Mouse (Mus musculus) layer of hippocampus, adult 11-12 months (tissue): Measurements from ENCODE around the gene Camk1g.

ENCODE experiments used
- DNase-seq: peaks from one replicate; pipeline ENCODE4 v3.0.0; 2022; ENCODE audit warnings: low spot score

Gene Camk1g

GRCm38 (mm10) chr1:193332671-193333070, 37.4 kb downstream of the Camk1g start:
- no peak for DNase-seq

DNA sequence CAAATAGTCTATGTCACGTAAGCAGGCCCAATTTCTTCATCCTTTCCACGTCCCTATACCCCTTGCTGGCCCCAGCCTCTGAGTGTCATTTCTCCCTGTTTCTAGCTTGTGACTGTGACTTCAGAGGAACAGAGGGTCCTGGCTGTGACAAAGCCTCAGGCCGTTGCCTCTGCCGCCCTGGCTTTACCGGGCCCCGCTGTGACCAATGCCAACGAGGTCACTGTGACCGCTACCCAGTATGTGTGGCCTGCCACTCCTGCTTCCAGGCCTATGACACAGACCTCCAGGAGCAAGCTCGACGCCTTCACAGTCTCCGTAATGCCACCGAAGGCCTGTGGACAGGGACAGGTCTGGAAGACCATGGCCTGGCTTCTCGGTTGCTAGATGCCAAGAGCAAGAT, 38.1 kb downstream of the Camk1g start:
- DNase-seq = no peak

DNA sequence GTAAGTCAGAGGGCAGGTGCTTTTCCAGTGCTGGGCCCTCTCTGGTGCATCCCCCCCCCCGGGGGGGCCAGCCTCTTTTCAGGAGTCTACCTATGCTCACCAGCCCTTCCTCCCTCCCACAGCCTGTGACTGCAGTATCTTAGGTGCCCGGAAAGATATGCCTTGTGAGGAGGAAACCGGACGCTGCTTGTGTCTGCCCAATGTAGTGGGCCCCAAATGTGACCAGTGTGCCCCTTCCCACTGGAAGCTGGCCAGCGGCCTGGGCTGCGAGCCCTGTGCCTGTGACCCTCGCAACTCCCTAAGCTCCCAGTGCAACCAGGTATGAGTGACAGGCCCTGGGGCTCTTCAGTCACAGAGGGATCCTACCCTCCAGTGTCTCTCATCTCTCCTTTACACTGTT, 39.5 kb downstream of the Camk1g start:
- DNase-seq = no peak

DNA sequence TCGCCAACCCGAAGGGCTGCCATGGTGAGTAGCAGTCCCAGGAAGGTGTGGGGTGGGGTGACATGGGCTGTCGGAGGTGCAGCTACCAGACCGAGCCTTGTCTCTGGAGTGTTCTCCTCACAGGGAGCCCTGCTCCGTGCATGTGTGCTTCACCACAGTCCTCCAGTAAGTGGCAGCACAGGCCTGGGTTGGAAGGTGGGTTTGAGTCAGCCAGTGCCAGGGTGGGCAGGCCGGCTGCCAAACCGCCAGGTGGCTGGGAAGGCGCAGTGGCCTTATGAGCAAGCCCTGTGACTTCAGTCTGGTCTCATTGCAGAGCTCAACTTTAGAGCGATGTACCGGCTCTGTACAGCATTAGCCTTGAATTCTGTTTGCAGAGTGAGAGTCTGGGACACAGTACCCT, 39.9 kb downstream of the Camk1g start:
- peak; percentile 89 for DNase-seq

GRCm38 (mm10) chr1:193329557-193329956, 40.5 kb downstream of the Camk1g start:
- no peak for DNase-seq

GRCm38 (mm10) chr1:193327686-193328085, 42.4 kb downstream of the Camk1g start:
- no peak for DNase-seq

DNA sequence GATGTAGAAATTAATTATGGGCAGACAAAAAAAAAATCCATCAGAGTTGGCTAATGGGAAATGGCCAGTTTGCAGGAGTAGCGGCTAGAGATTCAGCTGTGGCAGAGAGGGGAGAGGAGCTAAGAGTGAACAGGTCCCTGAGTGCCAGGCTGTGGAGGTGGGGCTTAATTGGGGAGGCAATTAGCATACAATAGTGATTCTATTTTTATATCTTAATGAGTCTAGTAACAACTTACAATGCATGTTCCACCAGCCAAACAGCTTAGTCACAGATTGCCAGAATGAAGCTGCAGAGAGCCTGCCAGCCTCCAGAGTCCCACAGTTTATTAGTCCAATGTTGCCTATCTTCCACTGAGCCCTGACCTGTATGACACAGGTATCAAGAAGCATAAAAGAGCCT, 42.9 kb downstream of the Camk1g start:
- peak; percentile 41 for DNase-seq

GRCm38 (mm10) chr1:193326456-193327145, 43.5 kb downstream of the Camk1g start:
- DNase-seq = no peak

DNA sequence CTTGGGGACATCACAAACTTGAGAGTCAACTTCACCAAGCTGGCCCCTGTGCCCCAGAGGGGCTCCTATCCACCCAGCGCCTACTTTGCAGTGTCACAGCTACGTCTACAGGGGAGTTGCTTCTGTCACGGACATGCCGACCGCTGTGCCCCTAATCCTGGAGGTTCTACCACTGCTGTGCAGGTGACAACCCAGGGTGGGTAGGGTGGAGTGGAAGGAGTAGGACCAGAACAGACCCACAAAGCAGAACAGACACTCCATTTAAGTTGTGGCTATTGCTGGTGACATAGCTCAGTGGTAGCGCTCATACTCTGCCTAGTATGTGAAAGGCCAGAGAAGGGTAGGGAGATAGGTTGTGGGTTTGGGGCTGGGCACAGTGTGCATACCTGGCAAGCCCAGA, 44.2 kb downstream of the Camk1g start:
- DNase-seq = no peak

- peak; percentile 53 for DNase-seq
Measured at GRCm38 (mm10) chr1:193324224-193324623, 45.9 kb downstream of the Camk1g start.

GRCm38 (mm10) chr1:193323686-193324085, 46.4 kb downstream of the Camk1g start:
- no peak for DNase-seq

GRCm38 (mm10) chr1:193320398-193320797, 49.7 kb downstream of the Camk1g start:
- no peak for DNase-seq

GRCm38 (mm10) chr1:193319721-193320120, 50.4 kb downstream of the Camk1g start:
- DNase-seq = no peak

GRCm38 (mm10) chr1:193317159-193317559, 52.9 kb downstream of the Camk1g start:
- DNase-seq = peak; percentile 54

- no peak for DNase-seq
Measured at GRCm38 (mm10) chr1:193316358-193316750, 53.7 kb downstream of the Camk1g start.

- peak; percentile 52 for DNase-seq
Measured at GRCm38 (mm10) chr1:193315705-193316357, 54.3 kb downstream of the Camk1g start.

GRCm38 (mm10) chr1:193311596-193311995, 58.5 kb downstream of the Camk1g start:
- no peak for DNase-seq

DNA sequence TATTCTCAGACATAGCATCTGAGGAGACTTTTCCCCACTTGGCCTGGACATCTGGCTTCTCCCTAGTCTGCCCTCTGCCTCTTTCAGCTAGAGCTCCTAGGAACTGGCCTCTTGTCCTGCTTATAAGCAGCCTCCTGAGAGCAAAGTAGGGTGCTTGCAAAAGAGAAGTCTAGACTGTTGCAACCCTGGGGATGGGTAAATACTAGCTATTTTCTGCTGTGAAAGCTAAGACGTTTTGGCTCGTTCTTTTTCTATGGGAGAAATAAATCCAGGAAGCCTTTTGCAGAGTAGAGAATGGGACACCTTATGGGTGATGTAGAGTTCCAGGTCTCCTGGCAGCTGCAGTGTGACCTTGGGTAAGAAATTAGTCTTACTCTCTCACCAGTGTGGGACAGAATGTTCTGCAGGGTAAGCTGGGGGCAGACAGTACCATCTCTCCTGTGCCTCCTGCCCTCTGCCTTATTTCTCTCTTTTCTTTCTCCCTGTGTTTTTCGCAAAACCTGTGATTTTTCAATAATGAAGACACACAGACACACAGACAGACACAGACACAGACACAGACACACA, 59.5 kb downstream of the Camk1g start:
- DNase-seq = no peak

DNA sequence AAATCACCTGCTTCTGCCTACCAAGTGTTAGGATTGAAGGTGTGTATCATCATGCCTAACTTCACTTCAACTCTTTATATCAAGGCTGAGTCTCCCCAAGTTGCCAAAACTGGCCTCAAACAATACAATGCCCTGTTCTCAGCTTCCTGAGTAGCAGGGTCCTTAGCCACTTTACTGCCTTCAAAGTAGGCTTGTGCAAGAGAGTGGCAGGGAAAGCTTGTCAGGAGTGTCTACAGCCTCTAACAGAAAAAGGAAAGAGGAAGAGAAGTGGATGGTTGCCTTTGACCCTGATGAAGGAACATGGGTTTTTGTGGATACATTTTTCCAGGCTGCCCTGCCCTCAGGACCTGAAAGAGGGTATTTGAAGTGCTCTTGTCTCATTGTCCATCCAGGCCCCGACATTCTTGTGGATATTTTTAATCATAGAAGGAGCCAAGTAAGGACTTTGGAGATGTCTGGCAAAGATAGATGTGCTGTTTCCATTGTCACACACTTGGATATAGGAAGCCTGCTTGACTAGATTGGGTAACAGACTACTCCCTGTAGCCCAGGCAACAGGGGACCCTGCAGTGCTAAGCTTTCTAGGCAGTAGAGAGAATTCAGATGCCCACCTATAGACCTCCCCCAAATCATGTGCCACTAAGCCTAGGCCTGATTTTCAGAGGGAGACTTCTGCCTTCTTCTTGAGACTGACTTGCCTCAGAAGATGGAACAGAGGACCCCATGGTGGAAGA, 60.1 kb downstream of the Camk1g start:
- no peak for DNase-seq

GRCm38 (mm10) chr1:193306832-193307231, 63.3 kb downstream of the Camk1g start:
- DNase-seq = no peak

DNA sequence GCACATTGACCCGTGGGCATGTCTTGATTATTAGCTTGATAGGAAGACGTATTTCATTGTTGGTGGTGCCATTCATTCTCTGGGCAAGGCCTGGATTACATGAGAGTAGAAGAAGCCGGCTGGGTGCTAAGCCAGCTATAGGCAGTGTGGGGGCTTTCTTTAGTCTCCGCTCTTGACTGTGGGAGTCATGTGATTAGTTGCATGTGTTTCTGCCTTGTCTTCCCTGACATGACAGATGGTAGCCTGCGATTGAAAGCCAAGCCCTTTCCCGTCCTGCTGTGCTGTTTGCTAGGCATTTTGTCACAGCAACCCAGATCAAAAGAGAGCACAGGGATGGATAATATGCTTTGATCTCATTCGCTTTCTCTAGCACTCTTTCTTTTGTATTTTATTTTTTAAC, 64.7 kb downstream of the Camk1g start:
- DNase-seq = peak; percentile 41

DNA sequence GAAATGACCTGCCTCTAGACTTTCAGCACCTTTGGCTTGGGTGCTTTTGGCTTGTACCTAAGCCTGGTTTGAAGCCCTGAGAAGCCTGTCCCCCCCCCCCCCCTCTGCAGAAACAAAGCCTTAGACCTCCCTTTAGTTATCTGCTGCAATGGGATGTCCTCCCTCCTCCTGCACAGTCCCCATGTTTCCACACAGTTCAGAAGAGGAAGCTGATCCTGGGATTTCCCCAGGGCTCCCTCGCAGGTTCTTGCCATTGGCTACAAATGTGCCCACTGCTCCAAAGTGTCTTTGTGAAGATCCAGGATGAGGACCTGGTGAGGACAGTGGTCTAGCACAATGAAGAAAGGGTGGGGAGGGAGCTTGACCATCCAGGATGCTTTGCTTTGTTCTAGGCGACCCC, 67.0 kb downstream of the Camk1g start:
- no peak for DNase-seq

- DNase-seq = no peak
Measured at GRCm38 (mm10) chr1:193302093-193302405, 68.0 kb downstream of the Camk1g start.
